ENCODE assay signal across 20 mouse cellular contexts in genomic region chr19:44030024-44030423, GRCm38 (mm10). TPM values are rescaled to one million over a fixed set of nuclear protein-coding genes. Genes with fewer than 3 reads are reported as not detected.
"Had no signal": no experiment of that assay in that cellular context is flagged by ENCODE, and none has a peak within 500 bp of the region (broad histone marks: within the 10 kb centered on the region; RNA-seq: fewer than 3 reads in every experiment).

No protein-coding gene starts in this region.

- DNase-seq: lung, adult 18-20 months; lung, embryonic 14.5 days; lung, postnatal 10 days; lung, postnatal 4 days; midbrain, embryonic 14.5 days; right cerebral cortex, postnatal 14 days; thymus, adult 2 months; thymus, postnatal 14 days; thymus, postnatal 36 days had no signal

- H3K4me3 ChIP-seq: midbrain, embryonic 10.5 days; midbrain, embryonic 12.5 days; myocyte; neural tube, embryonic 13.5 days; neural tube, embryonic 15.5 days had no signal

- H3K27ac ChIP-seq: liver, embryonic 14.5 days; midbrain, embryonic 10.5 days; midbrain, embryonic 12.5 days; neural tube, embryonic 13.5 days; neural tube, embryonic 15.5 days had no signal

- H3K27me3 ChIP-seq: midbrain, embryonic 12.5 days; neural tube, embryonic 13.5 days; neural tube, embryonic 15.5 days had no signal

- H3K9me3 ChIP-seq: midbrain, embryonic 10.5 days; midbrain, embryonic 12.5 days; neural tube, embryonic 13.5 days; neural tube, embryonic 15.5 days had no signal

- H3K4me2 ChIP-seq: lung, embryonic 14.5 days; midbrain, embryonic 12.5 days; neural tube, embryonic 13.5 days; neural tube, embryonic 15.5 days had no signal

- H3K4me1 ChIP-seq: midbrain, embryonic 12.5 days; neural tube, embryonic 13.5 days; neural tube, embryonic 15.5 days had no signal

- H3K9ac ChIP-seq: liver, embryonic 14.5 days; lung, embryonic 14.5 days; midbrain, embryonic 12.5 days; neural tube, embryonic 13.5 days; neural tube, embryonic 15.5 days had no signal

- H3K36me3 ChIP-seq: midbrain, embryonic 10.5 days; midbrain, embryonic 12.5 days had no signal

- ATAC-seq: midbrain, embryonic 16.5 days had no signal

RNA-seq across cellular contexts. Expression of gene Cyp2c23, which starts 1.0 kb away (rescaled TPM):
- total RNA-seq: megakaryocyte, adult 5-6 weeks; megakaryocyte-erythroid progenitor cell, adult 5-6 weeks had no signal
- polyA plus RNA-seq: midbrain, embryonic 10.5 days; midbrain, embryonic 12.5 days; midbrain, embryonic 14.5 days; midbrain, embryonic 16.5 days; neural tube, embryonic 11.5 days; neural tube, embryonic 13.5 days; neural tube, embryonic 15.5 days; spleen, adult 2 months; thymus, adult 2 months had no signal

RNA-seq across cellular contexts. Expression of gene Cpn1, which starts 43.7 kb away (rescaled TPM):
- total RNA-seq: megakaryocyte-erythroid progenitor cell, adult 5-6 weeks had no signal
- polyA plus RNA-seq: myocyte had no signal
